Mouse (Mus musculus) C2C12 (cell line): Measurements from ENCODE around the gene Tmem51.

Source experiments
- CTCF ChIP-seq: IDR thresholded peaks from one replicate; pipeline ENCODE4 v1.5.1; 2011; ENCODE audit not compliant: control insufficient read depth, insufficient read depth, insufficient read length
- MAX ChIP-seq: IDR thresholded peaks from one replicate; pipeline ENCODE4 v1.6.1; 2011; ENCODE audit warnings: mild to moderate bottlenecking, control low read depth
- MYOD1 ChIP-seq: IDR thresholded peaks from one replicate; pipeline ENCODE4 v1.6.1; 2011; ENCODE audit warnings: low read depth; ENCODE audit not compliant: control insufficient read depth, insufficient read length
- MYOG ChIP-seq: IDR thresholded peaks from one replicate; pipeline ENCODE4 v1.6.1; 2011; ENCODE audit not compliant: control insufficient read depth, insufficient read length; ENCODE audit errors: extremely low read depth
- USF1 ChIP-seq: IDR thresholded peaks from one replicate; pipeline ENCODE4 v1.6.1; 2011; ENCODE audit warnings: low read depth, mild to moderate bottlenecking, control low read depth, moderate library complexity

- TF ChIP-seq CTCF (no peak), MYOG (no peak), MYOD1 (no peak), USF1 (no peak), MAX (no peak)
Observed at GRCm38 (mm10) chr4:141992530-141993204, 91.4 kb downstream of the Tmem51 start.
